Mouse (Mus musculus) CH12.LX (cell line): ENCODE results near the gene Baz2b.

Experiments used
- CTCF ChIP-seq, 2 experiments: IDR thresholded peaks in 1 of 2; conservative IDR thresholded peaks in 1 of 2; 2 replicates each; pipeline ENCODE4 v1.5.1; 2011 to 2012; ENCODE audit warnings: low read depth in 2 of 2, low read length in 2 of 2, improper control_type of control experiment in 1 of 2, inconsistent platforms in 1 of 2, mild to moderate bottlenecking in 1 of 2, moderate library complexity in 1 of 2
- KAT2A ChIP-seq: IDR thresholded peaks from 2 replicates; pipeline ENCODE4 v1.6.1; 2012; ENCODE audit warnings: low read length, improper control_type of control experiment, inconsistent platforms; ENCODE audit not compliant: insufficient replicate concordance
- POLR2A ChIP-seq: IDR thresholded peaks from 2 replicates; pipeline ENCODE4 v1.6.1; 2011; ENCODE audit warnings: low read depth, mild to moderate bottlenecking, improper control_type of control experiment, low read length

- TF ChIP-seq CTCF (conservative IDR thresholded peaks at IDR 0.05 in 1 of 2, IDR thresholded peaks at IDR 0.05 in 1 of 2; ENCODE audit: low read depth in 2 of 2, low read length in 2 of 2) (no peak), POLR2A (no peak), KAT2A (no peak)
These were observed 127.4 kb downstream of the Baz2b start for GRCm38 (mm10) chr2:60082225-60082624.
